Mouse (Mus musculus) heart, adult 18-20 months (tissue): Measurements from ENCODE around the gene Fam81b. TPM values are rescaled to one million over a fixed set of nuclear protein-coding genes. Genes with fewer than 3 reads are reported as not detected.
"Not testable (repeated sequence)": the region's sequence is repeated elsewhere in the genome, so short reads cannot be mapped to it uniquely, and the experiment has no call there.

ENCODE experiments used
- DNase-seq, 2 experiments: peaks; one replicate each; pipeline ENCODE4 v3.0.0; 2021 to 2022; ENCODE audit warnings: mixed read lengths in 1 of 2
- long read RNA-seq, 2 experiments: library from polyadenylated mRNA; stranded (forward); transcript quantifications; one replicate each; pipeline ENCODE4 v2.0.0; 2021
- total RNA-seq, 2 experiments: library from RNA; stranded (reverse); gene quantifications; 2 replicates each; pipeline ENCODE4 v1.2.3; 2021

Gene Fam81b
- total RNA-seq, result not detected
- long read RNA-seq, experiment 1, result 0 reads
- long read RNA-seq, experiment 2, result 0 reads

GRCm38 (mm10) chr13:76304637-76305122 lies at the start of gene Fam81b:
Gene Fam81b, minus strand, starts transcription at chr13:76305072.
- no peak for DNase-seq

- DNase-seq, result not testable (repeated sequence)
These were observed 41.1 kb upstream of the Fam81b start for GRCm38 (mm10) chr13:76345941-76346340.

- no peak for DNase-seq
These were observed 13.8 kb upstream of the Fam81b start for GRCm38 (mm10) chr13:76318635-76319034.

GRCm38 (mm10) chr13:76311580-76311979 lies 6.7 kb upstream of the Fam81b start:
- no peak for DNase-seq

- DNase-seq, result no peak
These were observed 3.9 kb upstream of the Fam81b start for GRCm38 (mm10) chr13:76308811-76309210.

- DNase-seq, result no peak
These were observed 938 bp upstream of the Fam81b start for GRCm38 (mm10) chr13:76305655-76306365.

- DNase-seq, result no peak
These were observed 369 bp upstream of the Fam81b start for GRCm38 (mm10) chr13:76305241-76305640.

GRCm38 (mm10) chr13:76304201-76304600 lies 671 bp downstream of the Fam81b start:
- no peak for DNase-seq

- DNase-seq, result no peak
These were observed 1.7 kb downstream of the Fam81b start for GRCm38 (mm10) chr13:76303160-76303559.

GRCm38 (mm10) chr13:76302056-76302455 lies 2.8 kb downstream of the Fam81b start:
- DNase-seq, result no peak

GRCm38 (mm10) chr13:76292050-76292449 lies 12.8 kb downstream of the Fam81b start:
- no peak for DNase-seq

- DNase-seq, result no peak
These were observed 20.3 kb downstream of the Fam81b start for GRCm38 (mm10) chr13:76284597-76284996.

GRCm38 (mm10) chr13:76264361-76265026 lies 40.4 kb downstream of the Fam81b start:
- no peak for DNase-seq

GRCm38 (mm10) chr13:76258766-76259165 lies 46.1 kb downstream of the Fam81b start:
- DNase-seq, result no peak

GRCm38 (mm10) chr13:76256350-76256749 lies 48.5 kb downstream of the Fam81b start:
- peak; percentile 3 to 23 for DNase-seq

GRCm38 (mm10) chr13:76250092-76250491 lies 54.8 kb downstream of the Fam81b start:
- no peak for DNase-seq

GRCm38 (mm10) chr13:76249066-76249465 lies 55.8 kb downstream of the Fam81b start:
- DNase-seq, result no peak

GRCm38 (mm10) chr13:76215397-76215796 lies 89.5 kb downstream of the Fam81b start:
- DNase-seq, result no peak

- no peak for DNase-seq
These were observed 89.9 kb downstream of the Fam81b start for GRCm38 (mm10) chr13:76214928-76215327.

GRCm38 (mm10) chr13:76199943-76200342 lies 104.9 kb downstream of the Fam81b start:
- DNase-seq, result no peak

GRCm38 (mm10) chr13:76197297-76197848 lies 107.5 kb downstream of the Fam81b start:
- no peak for DNase-seq

- no peak for DNase-seq
These were observed 109.3 kb downstream of the Fam81b start for GRCm38 (mm10) chr13:76195431-76196138.

GRCm38 (mm10) chr13:76194937-76195336 lies 109.9 kb downstream of the Fam81b start:
- no peak for DNase-seq
